Mouse (Mus musculus): ENCODE results near the gene Fbxo7. TPM values are rescaled to one million over a fixed set of nuclear protein-coding genes. Genes with fewer than 3 reads are reported as not detected.
A peak's percentile ranks its signal among the peaks of the same experiment; 100 is the strongest.

Fbxo7 gene
- total RNA-seq, 2 experiments from 2014 or later, result 17.7 to 23.8 TPM

DNA sequence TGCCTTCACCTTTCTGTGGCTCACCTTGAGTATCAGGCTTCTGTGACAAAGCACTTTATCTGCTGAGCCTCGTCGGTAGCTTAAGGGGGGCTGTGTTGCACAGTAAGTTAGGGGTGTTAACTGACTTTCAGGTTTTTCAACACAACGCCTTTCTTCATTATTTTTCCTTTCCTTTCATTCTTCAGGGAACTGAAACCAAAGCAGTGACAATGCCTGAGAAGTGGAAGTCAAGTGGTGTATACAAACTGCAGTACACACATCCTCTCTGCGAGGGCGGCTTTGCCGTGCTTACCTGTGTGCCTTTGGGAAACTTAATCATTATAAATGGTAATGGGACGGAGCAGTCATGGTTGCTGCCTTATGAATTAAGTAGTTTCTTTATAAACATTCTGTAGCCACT lies 9.0 kb downstream of the Fbxo7 start:
- no peak for DNase-seq (ENCODE audit: extremely low spot score in 1 of 2, low spot score in 2 of 2)
- intact Hi-C loops (cut with DNase I), result no loop called here

DNA sequence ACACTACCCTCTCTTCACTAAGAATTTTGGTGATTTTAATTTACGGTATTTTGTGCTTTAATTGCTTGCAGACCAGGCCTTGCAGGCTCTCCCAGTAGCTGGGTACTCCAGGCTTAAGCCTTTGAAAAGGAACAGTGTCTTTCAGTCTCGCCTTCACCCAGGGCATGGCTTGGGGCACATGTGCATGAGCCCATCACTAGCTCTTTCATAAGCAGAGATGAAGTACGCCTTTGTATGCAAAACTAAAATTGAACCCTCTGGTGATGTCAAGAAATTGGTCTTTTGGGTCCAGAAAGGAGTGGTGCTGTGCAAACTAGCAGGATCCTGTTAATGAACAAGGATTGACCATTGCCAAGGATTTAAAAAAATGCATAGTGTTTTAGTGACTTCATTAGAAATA lies 10.7 kb downstream of the Fbxo7 start:
- intact Hi-C loops (cut with DNase I), result no loop called here
- no peak for DNase-seq (ENCODE audit: extremely low spot score in 1 of 2, low spot score in 2 of 2)

DNA sequence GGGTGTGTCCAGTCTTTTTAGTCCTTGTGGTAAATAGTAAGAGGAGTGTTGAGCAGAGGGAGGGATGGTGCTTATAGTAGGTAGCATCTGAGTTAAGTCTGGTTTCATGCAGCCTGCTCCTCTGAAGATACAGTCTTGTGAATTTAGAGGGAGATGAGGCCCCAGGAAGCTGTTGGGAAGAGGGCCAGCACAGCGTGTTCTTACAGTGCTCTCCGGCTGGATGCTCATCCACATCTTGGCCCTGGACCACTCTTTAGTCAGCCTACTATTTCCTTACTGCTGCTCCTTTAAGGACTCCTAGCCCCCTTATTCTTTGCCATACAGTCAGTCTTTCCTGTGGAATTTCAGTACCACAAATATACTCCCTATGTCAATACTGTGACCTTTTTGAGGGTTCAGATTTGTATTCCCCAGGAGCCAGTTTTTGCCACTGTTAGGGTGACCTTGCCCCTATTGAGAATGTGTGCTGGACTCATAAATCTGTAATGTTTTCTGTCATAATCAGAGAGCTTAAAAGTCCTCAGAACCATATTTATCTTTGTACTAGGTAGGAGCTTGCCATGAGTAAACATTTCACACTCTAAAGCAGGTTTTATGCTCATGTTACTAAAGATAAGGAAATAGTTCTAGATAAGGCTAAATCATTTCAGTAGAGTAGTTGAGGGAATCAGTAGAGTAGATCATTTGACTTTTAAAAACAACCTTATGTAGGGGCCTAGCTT lies 12.4 kb downstream of the Fbxo7 start:
- no peak for DNase-seq (ENCODE audit: extremely low spot score in 1 of 2, low spot score in 2 of 2)

DNA sequence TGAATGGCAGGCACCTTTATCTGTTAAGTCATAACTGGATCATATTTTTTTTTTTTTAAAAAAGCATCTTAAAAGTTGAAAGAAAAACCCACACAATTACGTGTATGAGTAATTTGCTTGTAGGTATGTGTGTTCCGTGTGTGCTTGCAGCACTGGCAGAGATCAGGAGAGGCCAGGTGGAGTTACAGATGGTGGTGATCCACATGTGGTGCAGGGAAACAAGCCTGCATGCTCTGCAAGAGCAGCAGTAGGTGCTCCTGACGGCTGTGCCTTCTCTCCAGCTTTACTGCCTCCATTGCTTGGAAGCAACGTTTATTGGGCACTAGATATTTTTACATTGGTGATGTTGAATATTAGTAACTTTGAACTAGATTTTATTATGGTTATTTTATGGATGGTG lies 21.9 kb downstream of the Fbxo7 start:
- intact Hi-C loops (cut with DNase I), result no loop called here
- no peak for DNase-seq (ENCODE audit: extremely low spot score in 1 of 2, low spot score in 2 of 2)

More for the DNA sequence above, 12.4 kb downstream of the Fbxo7 start:
- intact Hi-C loops (cut with DNase I), result no loop called here

DNA sequence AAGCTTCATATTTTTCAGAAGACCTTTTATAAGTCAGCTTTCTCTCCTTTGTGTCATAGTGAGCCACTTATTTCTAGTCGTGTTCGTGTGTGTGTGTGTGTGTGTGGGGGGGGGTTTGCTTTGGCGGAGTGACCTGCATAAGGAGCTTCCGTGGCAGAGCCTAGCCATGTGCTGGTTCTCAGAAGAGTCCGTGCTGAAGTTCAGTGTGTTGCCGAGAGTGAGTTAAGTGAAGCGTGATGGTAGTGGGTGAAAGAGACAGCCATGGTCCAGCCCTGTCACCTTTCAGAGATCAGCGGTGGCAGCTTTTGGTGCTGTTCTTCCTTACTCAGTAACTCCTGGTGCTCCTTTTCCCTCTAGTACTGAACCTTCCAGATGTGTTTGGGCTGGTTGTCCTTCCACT lies 22.3 kb downstream of the Fbxo7 start:
- intact Hi-C loops (cut with DNase I), result no loop called here
- no peak for DNase-seq (ENCODE audit: extremely low spot score in 1 of 2, low spot score in 2 of 2)

DNA sequence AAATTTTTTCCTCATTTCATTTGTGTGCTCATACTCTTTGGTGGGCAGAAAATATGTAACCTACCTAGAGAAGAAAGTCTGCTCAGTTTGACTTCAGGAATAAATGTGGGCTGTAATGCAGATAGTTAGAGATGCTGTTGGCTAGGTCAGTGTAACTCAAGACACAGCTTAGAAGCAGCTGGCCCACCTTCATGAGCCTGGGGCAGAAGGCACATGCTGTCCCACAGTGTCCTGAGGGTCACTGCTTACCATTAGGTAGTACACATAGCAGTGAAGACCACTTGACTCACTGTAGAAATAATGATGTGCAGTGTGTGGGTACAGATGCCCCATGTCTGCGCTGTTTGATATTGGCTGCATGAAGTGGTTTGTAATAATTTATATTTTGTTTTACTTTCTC lies 24.6 kb downstream of the Fbxo7 start:
- DNase-seq (ENCODE audit: extremely low spot score in 1 of 2, low spot score in 2 of 2), result no peak
- intact Hi-C loops (cut with DNase I), result no loop called here

DNA sequence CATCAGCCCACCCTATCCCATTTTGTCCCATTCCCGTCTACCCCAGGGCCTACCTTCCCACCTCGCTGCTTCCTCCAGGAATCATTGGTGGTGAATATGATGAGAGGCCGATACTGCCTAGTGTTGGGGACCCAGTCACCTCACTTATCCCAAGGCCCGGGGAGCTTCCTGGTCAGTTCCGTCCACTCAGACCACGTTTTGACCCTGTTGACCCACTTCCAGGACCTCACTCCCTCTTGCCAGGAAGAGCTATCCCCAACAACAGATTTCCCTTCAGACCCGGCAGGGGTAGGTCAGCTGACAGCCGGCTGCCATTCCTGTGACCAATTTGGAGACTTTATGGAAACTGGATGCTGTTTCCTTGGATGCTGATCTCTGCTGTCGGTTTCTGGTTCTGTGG lies 26.0 kb downstream of the Fbxo7 start:
- no peak for DNase-seq (ENCODE audit: extremely low spot score in 1 of 2, low spot score in 2 of 2)
- intact Hi-C loops (cut with DNase I), result no loop called here

DNA sequence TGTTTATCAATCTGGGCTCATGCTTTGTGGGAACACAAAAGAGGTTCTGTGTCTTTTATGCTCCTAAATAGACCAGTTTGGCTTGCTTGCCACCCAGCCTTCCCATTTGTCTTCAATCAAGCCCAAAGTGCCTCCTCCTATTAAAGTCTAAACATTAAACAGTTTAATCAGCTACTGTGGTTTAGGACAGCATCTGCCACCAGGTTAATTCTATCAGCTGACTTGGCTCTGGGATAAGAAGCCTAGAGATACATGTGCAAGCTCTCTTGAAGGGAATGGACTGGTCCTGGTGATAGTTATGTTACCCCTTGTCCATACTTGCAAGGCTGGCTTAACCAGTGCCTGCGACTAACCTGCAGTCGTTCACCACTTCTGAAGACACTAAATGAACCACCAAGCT lies 28.8 kb downstream of the Fbxo7 start:
- intact Hi-C loops (cut with DNase I), result no loop called here
- no peak for DNase-seq (ENCODE audit: extremely low spot score in 1 of 2, low spot score in 2 of 2)

DNA sequence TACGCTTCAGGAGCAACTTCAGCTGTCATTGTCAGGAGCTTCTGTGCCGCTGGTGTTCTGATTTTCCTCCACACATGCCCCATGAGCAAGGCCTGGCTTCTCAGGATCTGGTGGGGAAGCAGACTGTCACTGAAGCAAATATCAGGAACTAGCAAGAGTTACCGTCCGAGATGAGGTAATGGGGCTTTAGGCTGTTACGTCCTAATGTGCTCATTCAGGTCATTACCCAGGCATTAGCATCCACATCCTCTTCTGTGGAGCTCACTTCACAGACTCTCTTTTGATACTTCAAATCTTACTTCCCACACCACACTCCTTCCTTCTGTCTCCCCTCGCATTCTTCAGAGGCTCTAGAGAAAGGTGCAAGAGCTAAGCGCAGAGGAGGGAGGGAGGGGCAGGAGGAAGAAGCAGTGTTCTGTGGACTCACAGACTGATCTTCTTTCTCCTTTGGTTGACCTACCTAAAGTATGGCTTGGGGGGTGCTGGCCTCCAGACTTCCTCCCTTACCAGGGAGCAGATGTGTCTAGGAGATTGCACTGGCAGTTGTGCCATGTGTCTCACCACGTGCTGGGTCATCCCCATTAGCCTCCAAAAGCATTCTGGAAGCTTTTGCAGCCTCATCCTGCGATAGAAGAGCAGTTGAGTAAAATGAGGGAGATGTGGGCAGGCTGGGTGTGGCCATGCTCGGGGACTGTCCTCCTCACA lies 31.2 kb downstream of the Fbxo7 start:
- no peak for DNase-seq (ENCODE audit: extremely low spot score in 1 of 2, low spot score in 2 of 2)
- intact Hi-C loops (cut with DNase I), result no loop called here

DNA sequence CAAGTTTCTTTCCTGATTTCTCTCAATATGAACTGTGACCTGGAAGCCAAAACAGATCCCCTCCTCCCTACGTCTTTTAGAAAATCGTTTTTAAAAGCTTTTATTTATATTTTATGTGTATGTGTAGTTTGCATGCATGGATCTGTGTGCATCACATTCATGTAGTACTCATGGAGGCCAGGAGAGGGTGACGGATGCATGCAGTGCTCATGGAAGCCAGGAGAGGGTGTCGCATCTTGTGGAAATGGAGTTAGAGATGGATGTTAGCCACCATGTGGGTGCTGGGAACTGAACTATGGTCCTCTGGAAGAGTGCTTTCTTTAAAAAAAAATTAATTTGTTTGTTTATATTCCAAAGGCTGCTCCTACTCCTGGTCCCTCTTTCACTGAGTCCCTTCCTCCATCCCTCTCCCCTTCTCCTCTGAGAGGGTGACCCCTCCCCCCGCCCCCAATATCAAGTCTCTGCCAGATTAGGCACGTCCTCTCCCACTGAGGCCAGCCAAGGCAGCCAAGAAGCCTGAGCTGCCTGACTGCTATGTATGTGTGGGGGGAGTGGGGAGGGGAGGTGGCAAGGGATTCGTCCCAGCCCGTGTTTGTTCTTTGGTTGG lies 34.6 kb downstream of the Fbxo7 start:
- intact Hi-C loops (cut with DNase I), result no loop called here
- no peak for DNase-seq (ENCODE audit: extremely low spot score in 1 of 2, low spot score in 2 of 2)

DNA sequence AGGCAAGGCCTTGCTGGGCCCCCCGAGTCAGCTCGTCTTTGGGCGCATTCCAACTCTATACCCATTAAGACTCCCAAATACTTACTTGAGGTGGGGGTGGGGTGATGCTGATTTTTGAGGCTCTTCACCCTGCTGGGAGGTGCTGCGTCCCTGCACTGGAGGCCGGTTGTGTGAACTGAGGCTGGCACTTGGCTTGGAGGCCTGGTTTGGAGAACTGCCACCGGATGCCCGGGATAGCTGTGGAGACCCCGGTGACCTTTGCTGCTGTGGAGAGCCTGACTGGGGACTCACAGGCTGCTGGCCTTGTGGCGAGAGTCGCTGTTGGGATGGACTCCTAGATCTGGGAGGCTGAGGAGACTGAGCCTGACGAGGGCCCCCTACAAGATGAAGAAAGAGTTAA lies 35.5 kb downstream of the Fbxo7 start:
- DNase-seq (ENCODE audit: extremely low spot score in 1 of 2, low spot score in 2 of 2), result no peak
- intact Hi-C loops (cut with DNase I), result no loop called here

DNA sequence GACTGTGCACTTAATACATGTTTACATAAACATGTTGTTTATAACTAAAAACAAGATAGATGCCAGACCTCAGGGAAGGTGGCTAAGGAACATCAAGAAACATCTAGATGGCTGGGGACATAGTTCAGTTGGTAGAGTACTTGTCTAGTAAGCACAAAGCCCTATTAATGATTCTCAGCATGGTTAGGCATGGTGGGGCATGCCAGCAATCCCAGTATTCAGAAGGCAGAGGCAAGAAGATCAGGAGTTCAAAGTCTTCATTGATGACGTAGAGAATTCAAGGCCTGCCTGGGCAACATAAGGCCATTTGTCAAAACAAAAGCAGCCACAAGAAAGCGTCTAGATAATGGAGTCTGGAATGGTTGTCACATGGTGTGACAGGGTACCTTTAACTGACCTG lies 35.9 kb downstream of the Fbxo7 start:
- intact Hi-C loops (cut with DNase I), result no loop called here
- DNase-seq (ENCODE audit: extremely low spot score in 1 of 2, low spot score in 2 of 2), result no peak

DNA sequence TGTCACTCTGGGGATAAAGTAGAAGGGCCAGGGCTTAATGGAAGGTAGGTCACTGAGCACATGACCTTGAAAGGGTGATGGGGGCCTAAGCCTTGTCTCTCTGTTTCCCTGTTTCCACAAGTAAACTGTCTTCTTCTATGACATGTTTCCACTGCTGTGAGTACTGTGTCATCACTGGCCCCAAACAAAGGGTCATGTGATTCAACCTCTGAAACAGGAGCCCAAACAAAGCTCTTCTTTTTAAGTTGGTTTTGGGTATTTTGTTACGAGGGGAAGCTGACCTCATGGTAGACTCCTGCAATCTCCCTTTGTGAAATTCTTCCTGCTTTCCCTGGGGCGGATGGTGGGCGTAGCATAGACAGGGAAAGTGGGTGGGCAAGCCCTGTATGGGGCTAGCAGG lies 38.5 kb downstream of the Fbxo7 start:
- intact Hi-C loops (cut with DNase I), result no loop called here

DNA sequence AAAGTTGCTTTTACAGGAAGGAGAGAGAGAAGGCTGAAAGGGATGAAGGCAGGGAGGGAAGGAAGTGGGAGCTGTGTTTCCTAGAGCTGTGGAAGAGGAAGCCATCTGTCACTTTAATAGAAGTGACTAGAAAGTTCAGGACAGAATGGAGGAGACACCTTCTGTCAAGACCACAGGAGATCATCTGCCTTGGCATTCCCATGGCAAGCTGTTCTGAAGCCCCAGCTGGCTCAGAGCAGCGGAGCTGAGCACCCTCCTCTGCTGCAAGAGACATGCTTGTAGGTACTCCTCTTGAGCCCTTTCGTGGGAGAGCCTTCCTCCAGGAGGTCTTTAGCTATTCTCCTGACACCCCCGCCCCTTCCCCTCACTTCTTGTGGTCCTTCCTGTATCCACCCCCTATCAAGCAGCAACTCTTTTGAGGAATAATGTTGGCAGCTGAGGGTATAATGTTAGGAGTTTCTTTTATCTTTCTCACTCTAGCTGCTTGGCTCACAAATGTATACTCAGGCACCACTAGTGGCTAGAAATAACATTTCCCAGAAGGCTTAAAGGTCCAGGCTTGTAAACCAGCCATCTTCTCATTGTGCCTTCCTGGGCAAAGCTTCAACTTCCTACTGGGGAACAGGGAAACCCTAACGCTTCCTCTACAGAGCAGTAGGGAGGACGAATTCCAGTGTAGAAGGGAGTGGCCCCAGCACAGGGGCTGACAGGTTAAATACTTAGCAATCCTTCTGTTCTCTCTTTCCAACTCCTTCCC lies 40.7 kb downstream of the Fbxo7 start:
- intact Hi-C loops (cut with DNase I), result no loop called here
- no peak for DNase-seq (ENCODE audit: extremely low spot score in 1 of 2, low spot score in 2 of 2)

More for the DNA sequence above, 38.5 kb downstream of the Fbxo7 start:
- DNase-seq (ENCODE audit: extremely low spot score in 1 of 2, low spot score in 2 of 2), result no peak

DNA sequence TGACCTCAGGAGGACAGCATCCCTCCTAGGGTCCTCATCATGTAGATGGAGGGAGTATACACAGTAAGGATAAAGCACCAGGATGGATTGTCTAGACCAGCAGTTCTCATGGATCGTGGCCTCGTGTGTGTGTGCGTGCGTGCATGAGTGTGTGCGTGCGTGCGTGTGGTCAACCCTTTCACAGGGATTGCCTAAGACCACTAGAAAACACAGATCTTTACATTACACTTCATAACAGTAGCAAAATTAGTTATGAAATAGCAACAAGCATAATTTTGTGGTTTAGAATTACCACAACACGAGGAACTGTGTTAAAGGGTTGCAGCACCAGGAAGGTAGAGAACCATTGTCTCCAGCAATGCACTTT lies 41.2 kb downstream of the Fbxo7 start:
- intact Hi-C loops (cut with DNase I), result no loop called here
- no peak for DNase-seq (ENCODE audit: extremely low spot score in 1 of 2, low spot score in 2 of 2)

DNA sequence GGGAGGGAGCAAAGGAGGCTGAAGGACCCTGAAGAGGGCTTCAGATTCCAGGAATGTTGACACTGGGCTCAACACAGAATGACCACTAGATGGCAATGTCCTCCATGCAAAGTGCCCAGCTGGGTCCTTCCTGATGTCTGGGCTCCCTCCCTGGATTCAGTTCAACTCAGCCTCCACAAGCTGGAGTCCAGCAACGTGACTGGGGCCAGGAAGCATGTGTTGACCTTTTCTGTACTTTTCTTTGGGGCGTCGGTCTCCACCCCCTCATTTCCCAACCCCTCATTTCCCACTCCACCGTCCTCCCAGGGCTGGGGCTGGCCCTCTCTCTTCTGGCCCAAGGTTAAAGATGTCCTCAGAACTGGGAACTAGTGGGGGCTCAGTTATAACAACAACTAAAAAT lies 43.2 kb downstream of the Fbxo7 start:
- DNase-seq (ENCODE audit: extremely low spot score in 1 of 2, low spot score in 2 of 2), result peak; percentile 71 to 82

DNA sequence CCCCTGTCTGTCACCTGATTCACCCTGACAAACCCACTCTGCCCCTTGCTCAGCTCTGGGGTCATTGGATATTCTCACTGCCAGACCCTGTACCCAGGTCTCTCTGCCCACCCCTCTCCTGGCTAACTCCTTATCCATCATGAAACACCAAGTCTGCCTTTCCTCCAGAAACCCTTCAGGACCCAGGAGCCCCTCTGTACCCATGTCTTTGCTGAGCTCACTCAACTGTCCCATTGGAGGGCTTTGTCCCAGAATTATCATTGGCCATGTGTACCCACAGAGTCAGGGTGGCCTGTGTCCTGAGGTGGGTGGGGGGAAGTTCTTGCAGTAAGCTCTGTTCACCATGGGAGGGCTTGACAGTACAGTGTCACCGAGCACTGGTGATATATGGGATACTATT lies 43.9 kb downstream of the Fbxo7 start:
- intact Hi-C loops (cut with DNase I), result loop anchor here (1.0 to 2.0 kb wide), 3 partner anchors 231 to 397 kb away; no protein-coding TSS in a partner anchor
- no peak for DNase-seq (ENCODE audit: extremely low spot score in 1 of 2, low spot score in 2 of 2)

More for the DNA sequence above, 43.2 kb downstream of the Fbxo7 start:
- intact Hi-C loops (cut with DNase I), result loop anchor here (1.0 to 2.0 kb wide), 3 partner anchors 231 to 398 kb away; no protein-coding TSS in a partner anchor

DNA sequence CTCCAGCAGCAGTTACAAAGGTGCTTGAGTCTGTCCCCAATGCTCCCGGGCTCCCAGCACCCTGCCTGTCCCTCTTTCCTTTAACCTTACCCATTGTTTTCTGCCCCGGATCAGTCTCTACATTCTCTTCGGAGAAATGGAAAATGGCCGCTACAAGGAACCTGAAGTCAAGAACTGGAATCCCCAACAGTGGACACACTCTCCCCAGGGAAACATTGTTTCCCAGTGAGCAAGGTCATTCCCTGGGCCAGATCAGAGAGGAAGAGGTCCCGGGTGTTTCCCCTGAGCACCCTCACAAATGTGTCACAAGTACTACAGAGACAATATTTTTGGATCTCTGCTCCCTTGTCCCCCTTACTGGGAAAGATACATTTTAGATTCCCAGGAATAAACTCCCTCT lies 44.9 kb downstream of the Fbxo7 start:
- intact Hi-C loops (cut with DNase I), result no loop called here
- DNase-seq (ENCODE audit: extremely low spot score in 1 of 2, low spot score in 2 of 2), result no peak

DNA sequence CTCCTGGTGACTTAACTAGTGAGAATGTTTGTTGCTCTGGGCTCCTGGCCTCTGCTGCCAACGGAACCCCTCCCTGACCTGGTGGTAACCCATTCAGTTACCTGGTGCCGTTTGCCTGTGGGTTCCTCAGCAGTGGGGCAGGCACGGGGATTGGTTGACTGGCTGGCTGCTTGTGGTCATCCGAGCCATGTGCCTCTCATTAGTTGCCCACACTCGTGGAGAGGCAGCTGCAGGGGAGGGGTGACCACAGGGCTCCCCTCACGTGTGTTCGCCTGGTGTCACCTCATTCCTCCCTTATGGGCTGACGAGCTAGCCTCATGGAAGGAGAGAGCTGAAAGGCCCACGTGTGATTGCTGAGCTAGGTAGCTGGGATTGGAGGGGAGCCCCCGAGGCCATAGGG lies 46.1 kb downstream of the Fbxo7 start:
- intact Hi-C loops (cut with DNase I), result no loop called here
- no peak for DNase-seq (ENCODE audit: extremely low spot score in 1 of 2, low spot score in 2 of 2)
